Mouse (Mus musculus) intestine, embryonic 15.5 days (tissue): ENCODE measurements around the gene Rimbp3. TPM values are rescaled to one million over a fixed set of nuclear protein-coding genes. Genes with fewer than 3 reads are reported as not detected.
A peak's percentile ranks its signal among the peaks of the same experiment; 100 is the strongest.
"Not testable (repeated sequence)": the region's sequence is repeated elsewhere in the genome, so short reads cannot be mapped to it uniquely, and the experiment has no call there.

Experiments used
- ATAC-seq: fragments of 200-750 bp; cut with Nextera tagmentation; 2 replicates; pipeline ENCODE4 v1.8.0; 2017; ENCODE audit warnings: moderate TSS enrichment, moderate library complexity
- H3K27ac ChIP-seq: fragments of 300-500 bp; sonication (generic); 2 replicates; pipeline ENCODE4 v1.5.1; 2015; ENCODE audit warnings: mild to moderate bottlenecking, inconsistent platforms
- H3K27me3 ChIP-seq: fragments of 300-500 bp; sonication (generic); replicated peaks from 2 replicates; pipeline ENCODE4 v1.6.1; 2015; ENCODE audit warnings: inconsistent platforms
- H3K36me3 ChIP-seq: fragments of 300-500 bp; sonication (generic); 2 replicates; pipeline ENCODE4 v1.6.1; 2015; ENCODE audit warnings: inconsistent platforms
- H3K4me1 ChIP-seq: fragments of 300-500 bp; sonication (generic); replicated peaks from 2 replicates; pipeline ENCODE4 v1.6.1; 2015; ENCODE audit warnings: inconsistent platforms
- H3K4me2 ChIP-seq: fragments of 300-500 bp; sonication (generic); replicated peaks from 2 replicates; pipeline ENCODE4 v1.6.1; 2015; ENCODE audit warnings: mild to moderate bottlenecking, inconsistent platforms
- H3K4me3 ChIP-seq: fragments of 300-500 bp; sonication (generic); replicated peaks from 2 replicates; pipeline ENCODE4 v1.5.1; 2015; ENCODE audit warnings: inconsistent platforms
- H3K9ac ChIP-seq: fragments of 300-500 bp; sonication (generic); 2 replicates; pipeline ENCODE4 v1.6.1; 2015; ENCODE audit warnings: inconsistent platforms
- H3K9me3 ChIP-seq: fragments of 300-500 bp; sonication (generic); 2 replicates; pipeline ENCODE4 v1.6.1; 2016; ENCODE audit warnings: inconsistent platforms
- WGBS: fragments of 180-500 bp; shearing (Covaris S2); methylation state at CpG from one replicate; pipeline ENCODE4 v1.1.7; 2015; 5-methylcytosine and 5-hydroxymethylcytosine counted together
- polyA plus RNA-seq: library from polyadenylated mRNA; unstranded; fragments of >200 nt; fragmentation: Nextera tagmentation; extraction: Ambion mirVana; gene quantifications from 2 replicates; pipeline ENCODE4 v1.2.1, GENCODE M21; 2015

Rimbp3 gene
- polyA plus RNA-seq = 0.57 and 0.67 TPM in 2 replicates

GRCm38 (mm10) chr16:17208389-17209361 is at the start of gene Rimbp3:
Gene Rimbp3 (plus strand): TSS chr16:17208603.
- Histone ChIP-seq H3K27me3 (0 out of 2 replicates have a peak, but pooled peaks cover 3% of the 10 kb centered on the region), H3K36me3 (no peaks in the 10 kb centered on the region), H3K4me2 (peak within 1 kb of the TSS; percentile 97), H3K9ac (peak within 1 kb of the TSS; percentile 52), H3K9me3 (no peaks in the 10 kb centered on the region), H3K27ac (peak within 1 kb of the TSS; percentile 51; the same call in 1 of the 2 replicates), H3K4me3 (peak within 1 kb of the TSS; percentile 57), H3K4me1 (peaks cover 16% of the 10 kb centered on the region)
- WGBS = 1% methylated on average over 85 of the region's 85 CpGs
- ATAC-seq = peak; percentile 80

- not testable (repeated sequence) for H3K4me3 ChIP-seq, H3K4me1 ChIP-seq, H3K4me2 ChIP-seq, H3K27me3 ChIP-seq, H3K9ac ChIP-seq, H3K9me3 ChIP-seq
- Histone ChIP-seq H3K27ac (0 out of 2 replicates have a peak overlapping the region, but pooled peaks have one; percentile 33), H3K36me3 (peaks cover 12% of the 10 kb centered on the region)
- ATAC-seq = peak; percentile 84
- WGBS = 68% methylated on average over 1 of the region's 1 CpGs
These were observed 42.9 kb upstream of the Rimbp3 start for GRCm38 (mm10) chr16:17165478-17165877.

GRCm38 (mm10) chr16:17167179-17167578 is 41.2 kb upstream of the Rimbp3 start:
- H3K9ac ChIP-seq = no peak overlapping the region
- peaks cover 12% of the 10 kb centered on the region for H3K36me3 ChIP-seq
- peak overlapping the region; percentile 49; the same call in 1 of the 2 replicates for H3K27ac ChIP-seq
- peak; percentile 71 for ATAC-seq
- H3K4me3 ChIP-seq = no peak overlapping the region
- H3K9me3 ChIP-seq = no peaks in the 10 kb centered on the region
- no peaks in the 10 kb centered on the region for H3K27me3 ChIP-seq
- H3K4me1 ChIP-seq = no peaks in the 10 kb centered on the region
- no peak overlapping the region for H3K4me2 ChIP-seq

- no peak overlapping the region for H3K27ac ChIP-seq
These were observed 40.4 kb upstream of the Rimbp3 start for GRCm38 (mm10) chr16:17168049-17168448.

GRCm38 (mm10) chr16:17175765-17176164 is 32.6 kb upstream of the Rimbp3 start:
- peak; percentile 84 for ATAC-seq
- Histone ChIP-seq H3K9ac (no peak overlapping the region), H3K9me3 (no peaks in the 10 kb centered on the region), H3K4me1 (peaks cover 8% of the 10 kb centered on the region; the same call in 1 of the 2 replicates), H3K27ac (no peak overlapping the region), H3K4me2 (no peak overlapping the region), H3K27me3 (no peaks in the 10 kb centered on the region), H3K4me3 (no peak overlapping the region), H3K36me3 (peaks cover 7% of the 10 kb centered on the region; the same call in 1 of the 2 replicates)
- 71% methylated on average over 2 of the region's 2 CpGs for WGBS

More at GRCm38 (mm10) chr16:17168049-17168448, 40.4 kb upstream of the Rimbp3 start:
- no peaks in the 10 kb centered on the region for H3K9me3 ChIP-seq
- no peak overlapping the region for H3K4me3 ChIP-seq
- peaks cover 18% of the 10 kb centered on the region for H3K36me3 ChIP-seq
- ATAC-seq = no peak
- H3K4me1 ChIP-seq = no peaks in the 10 kb centered on the region
- no peaks in the 10 kb centered on the region for H3K27me3 ChIP-seq
- H3K4me2 ChIP-seq = no peak overlapping the region
- no peak overlapping the region for H3K9ac ChIP-seq
- WGBS = 79% methylated on average over 5 of the region's 5 CpGs

- ATAC-seq = no peak
- Histone ChIP-seq H3K4me1 (peaks cover 9% of the 10 kb centered on the region; the same call in 1 of the 2 replicates), H3K9ac (no peak overlapping the region), H3K9me3 (no peaks in the 10 kb centered on the region), H3K27me3 (no peaks in the 10 kb centered on the region), H3K4me3 (no peak overlapping the region), H3K27ac (no peak overlapping the region), H3K36me3 (peaks cover 4% of the 10 kb centered on the region; the same call in 1 of the 2 replicates), H3K4me2 (no peak overlapping the region)
- 100% methylated on average over 1 of the region's 1 CpGs for WGBS
These were observed 30.7 kb upstream of the Rimbp3 start for GRCm38 (mm10) chr16:17177623-17178170.

GRCm38 (mm10) chr16:17179706-17180105 is 28.7 kb upstream of the Rimbp3 start:
- no peaks in the 10 kb centered on the region; the same call in 1 of the 2 replicates for H3K36me3 ChIP-seq
- ATAC-seq = no peak

GRCm38 (mm10) chr16:17181382-17181781 is 27.0 kb upstream of the Rimbp3 start:
- no peak overlapping the region for H3K27ac ChIP-seq
- no peak overlapping the region for H3K9ac ChIP-seq
- no peak overlapping the region for H3K4me2 ChIP-seq
- ATAC-seq = no peak
- H3K4me1 ChIP-seq = peaks cover 5% of the 10 kb centered on the region; the same call in 1 of the 2 replicates
- H3K27me3 ChIP-seq = no peaks in the 10 kb centered on the region
- H3K4me3 ChIP-seq = no peak overlapping the region
- WGBS = 80% methylated on average over 4 of the region's 4 CpGs
- no peaks in the 10 kb centered on the region for H3K9me3 ChIP-seq
- no peaks in the 10 kb centered on the region; the same call in 1 of the 2 replicates for H3K36me3 ChIP-seq

More at GRCm38 (mm10) chr16:17179706-17180105, 28.7 kb upstream of the Rimbp3 start:
- Histone ChIP-seq H3K9ac (no peak overlapping the region), H3K4me2 (no peak overlapping the region), H3K27me3 (no peaks in the 10 kb centered on the region), H3K27ac (no peak overlapping the region), H3K4me1 (peaks cover 9% of the 10 kb centered on the region; the same call in 1 of the 2 replicates), H3K4me3 (no peak overlapping the region), H3K9me3 (no peaks in the 10 kb centered on the region)
- 90% methylated on average over 3 of the region's 3 CpGs for WGBS

GRCm38 (mm10) chr16:17182136-17182535 is 26.3 kb upstream of the Rimbp3 start:
- WGBS = 70% methylated on average over 2 of the region's 2 CpGs
- H3K9ac ChIP-seq = no peak overlapping the region
- H3K4me2 ChIP-seq = no peak overlapping the region
- no peaks in the 10 kb centered on the region for H3K27me3 ChIP-seq
- H3K4me1 ChIP-seq = 0 out of 2 replicates have a peak, but pooled peaks cover 2% of the 10 kb centered on the region
- no peaks in the 10 kb centered on the region for H3K9me3 ChIP-seq
- H3K36me3 ChIP-seq = no peaks in the 10 kb centered on the region; the same call in 1 of the 2 replicates
- H3K4me3 ChIP-seq = no peak overlapping the region
- H3K27ac ChIP-seq = no peak overlapping the region
- no peak for ATAC-seq

GRCm38 (mm10) chr16:17183003-17183402 is 25.4 kb upstream of the Rimbp3 start:
- Histone ChIP-seq H3K4me2 (no peak overlapping the region), H3K9ac (no peak overlapping the region)
- WGBS = 82% methylated on average over 3 of the region's 3 CpGs

GRCm38 (mm10) chr16:17185475-17185874 is 22.9 kb upstream of the Rimbp3 start:
- Histone ChIP-seq H3K9ac (no peak overlapping the region), H3K4me2 (no peak overlapping the region), H3K4me3 (no peak overlapping the region), H3K4me1 (0 out of 2 replicates have a peak, but pooled peaks cover 2% of the 10 kb centered on the region), H3K27me3 (no peaks in the 10 kb centered on the region), H3K36me3 (no peaks in the 10 kb centered on the region), H3K9me3 (no peaks in the 10 kb centered on the region), H3K27ac (no peak overlapping the region)
- ATAC-seq = no peak

More at GRCm38 (mm10) chr16:17183003-17183402, 25.4 kb upstream of the Rimbp3 start:
- H3K36me3 ChIP-seq = no peaks in the 10 kb centered on the region; the same call in 1 of the 2 replicates
- 0 out of 2 replicates have a peak, but pooled peaks cover 2% of the 10 kb centered on the region for H3K4me1 ChIP-seq
- H3K4me3 ChIP-seq = no peak overlapping the region
- no peak for ATAC-seq
- no peaks in the 10 kb centered on the region for H3K27me3 ChIP-seq
- no peak overlapping the region for H3K27ac ChIP-seq
- no peaks in the 10 kb centered on the region for H3K9me3 ChIP-seq

- Histone ChIP-seq H3K9me3 (no peaks in the 10 kb centered on the region), H3K4me3 (no peak overlapping the region), H3K27me3 (no peaks in the 10 kb centered on the region), H3K4me2 (no peak overlapping the region), H3K4me1 (no peaks in the 10 kb centered on the region), H3K36me3 (no peaks in the 10 kb centered on the region), H3K9ac (no peak overlapping the region), H3K27ac (no peak overlapping the region)
- ATAC-seq = no peak
- WGBS = 94% methylated on average over 4 of the region's 4 CpGs
These were observed 14.6 kb upstream of the Rimbp3 start for GRCm38 (mm10) chr16:17193823-17194222.
